Comparison of ENCODE assay signal across 8 mouse cellular contexts in the genomic region with DNA sequence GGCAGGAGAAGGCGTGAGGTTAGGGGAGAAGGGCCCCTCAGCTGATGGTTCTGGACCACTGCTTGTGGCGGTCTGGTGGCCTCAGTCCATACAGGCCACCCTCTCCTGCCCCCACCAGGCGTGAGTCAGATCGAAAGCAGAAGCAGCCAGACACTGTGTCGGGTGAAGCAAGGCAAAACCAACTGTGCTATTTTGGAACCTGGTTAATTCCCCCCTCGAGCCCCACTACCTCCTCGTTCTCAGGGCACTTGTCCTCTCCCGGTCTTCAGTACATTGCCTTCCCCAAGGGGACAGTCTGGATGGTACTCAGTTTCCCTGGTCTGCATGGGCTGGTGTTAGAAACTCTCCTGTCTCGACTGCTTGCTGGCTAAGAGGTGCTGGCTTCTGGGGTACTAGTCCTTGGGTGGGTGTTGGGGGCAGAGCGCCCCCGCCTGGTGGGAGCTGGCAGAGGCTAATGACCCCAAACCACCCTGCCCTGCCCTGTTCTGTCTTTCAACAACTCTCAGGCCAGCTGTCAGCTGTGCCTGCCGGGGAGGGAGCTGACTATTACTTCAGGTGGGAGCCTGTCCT. TPM values are rescaled to one million over a fixed set of nuclear protein-coding genes. Genes with fewer than 3 reads are reported as not detected.
A peak's percentile ranks its signal among the peaks of the same experiment; 100 is the strongest.
DNase-seq lines count a peak whose midpoint lies in the region; ATAC-seq and TF ChIP-seq lines count a peak whose summit lies in the region.

No protein-coding gene starts in this region.

- H3K4me2 ChIP-seq in forebrain, postnatal 0 days (ENCODE audit: low read depth) = no peak overlapping the region
- no peak overlapping the region for H3K4me2 ChIP-seq in forebrain, embryonic 11.5 days (ENCODE audit: low read depth, low read length, severe bottlenecking)
- no peak overlapping the region for H3K4me2 ChIP-seq in forebrain, embryonic 15.5 days (replicated peaks)
- no peak overlapping the region for H3K4me2 ChIP-seq in kidney, embryonic 14.5 days (replicated peaks; ENCODE audit: low read depth, low read length)

- no peak overlapping the region for H3K27ac ChIP-seq in forebrain, postnatal 0 days (ENCODE audit: low read depth, low read length)
- no peak overlapping the region for H3K27ac ChIP-seq in forebrain, embryonic 11.5 days (ENCODE audit: low read depth, low read length)
- H3K27ac ChIP-seq in ES-Bruce4 (ENCODE audit: insufficient read depth, low read length) = no peak overlapping the region
- H3K27ac ChIP-seq in forebrain, embryonic 15.5 days (replicated peaks) = no peak overlapping the region
- H3K27ac ChIP-seq in kidney, embryonic 14.5 days (ENCODE audit: low read depth, low read length) = no peak overlapping the region

- no peak for TF ChIP-seq POLR2A in ES-Bruce4 (IDR thresholded peaks at IDR 0.05; ENCODE audit: insufficient read depth, low read length)

- no peak overlapping the region for H3K9ac ChIP-seq in forebrain, postnatal 0 days
- H3K9ac ChIP-seq in forebrain, embryonic 11.5 days (ENCODE audit: low read length) = no peak overlapping the region
- H3K9ac ChIP-seq in ES-Bruce4 (ENCODE audit: low read depth, poor library complexity, severe bottlenecking) = no peak overlapping the region
- no peak overlapping the region for H3K9ac ChIP-seq in forebrain, embryonic 15.5 days (replicated peaks)
- H3K9ac ChIP-seq in kidney, embryonic 14.5 days (ENCODE audit: low read depth, low read length) = no peak overlapping the region

- WGBS in forebrain, postnatal 0 days = 59% methylated on average over 12 of the region's 12 CpGs
- 62% methylated on average over 12 of the region's 12 CpGs for WGBS in forebrain, embryonic 11.5 days
- whole genome bisulfite sequencing in forebrain, embryonic 15.5 days = 56% methylated on average over 12 of the region's 12 CpGs
- 41% methylated on average over 12 of the region's 12 CpGs for WGBS in kidney, embryonic 14.5 days

- no peaks in the 10 kb centered on the region for H3K36me3 ChIP-seq in forebrain, postnatal 0 days (ENCODE audit: insufficient read depth)
- no peaks in the 10 kb centered on the region for H3K36me3 ChIP-seq in forebrain, embryonic 11.5 days (ENCODE audit: control insufficient read depth, insufficient read depth, low read length)
- H3K36me3 ChIP-seq in ES-Bruce4 (ENCODE audit: control insufficient read depth, insufficient read depth, low read length, poor library complexity, severe bottlenecking) = no peaks in the 10 kb centered on the region
- H3K36me3 ChIP-seq in forebrain, embryonic 15.5 days = no peaks in the 10 kb centered on the region
- H3K36me3 ChIP-seq in kidney, embryonic 14.5 days (ENCODE audit: control insufficient read depth, insufficient read depth, low read length) = no peaks in the 10 kb centered on the region

- DNase-seq in forebrain, postnatal 0 days = no peak
- no peak for DNase-seq in forebrain, embryonic 11.5 days (ENCODE audit: low spot score)
- peak; percentile 76 to 82 for DNase-seq in heart, adult 9 months (ENCODE audit: low spot score in 2 of 2)
- DNase-seq in lung, adult 18-20 months = peak; percentile 67 to 74
- peak; percentile 59 to 73 for DNase-seq in spleen, postnatal 14 days (ENCODE audit: low spot score in 2 of 2)

- no peak for TF ChIP-seq EP300 in ES-Bruce4 (IDR thresholded peaks at IDR 0.05; ENCODE audit: insufficient read depth, low read depth, low read length)

- no peaks in the 10 kb centered on the region for H3K4me1 ChIP-seq in forebrain, postnatal 0 days (ENCODE audit: insufficient read depth)
- no peaks in the 10 kb centered on the region for H3K4me1 ChIP-seq in forebrain, embryonic 11.5 days (replicated peaks; ENCODE audit: control insufficient read depth, insufficient read depth, low read length)
- H3K4me1 ChIP-seq in ES-Bruce4 (ENCODE audit: control insufficient read depth, insufficient read depth, low read length) = peaks cover 9% of the 10 kb centered on the region
- H3K4me1 ChIP-seq in forebrain, embryonic 15.5 days = no peaks in the 10 kb centered on the region
- H3K4me1 ChIP-seq in kidney, embryonic 14.5 days (ENCODE audit: control insufficient read depth, insufficient read depth, low read length) = no peaks in the 10 kb centered on the region

- no peak overlapping the region for H3K4me3 ChIP-seq in forebrain, postnatal 0 days (ENCODE audit: low read depth, low read length)
- H3K4me3 ChIP-seq in forebrain, embryonic 11.5 days (ENCODE audit: low read depth, low read length) = no peak overlapping the region
- H3K4me3 ChIP-seq in ES-Bruce4 (ENCODE audit: low read depth, low read length) = no peak overlapping the region
- H3K4me3 ChIP-seq in forebrain, embryonic 15.5 days = no peak overlapping the region
- H3K4me3 ChIP-seq in kidney, embryonic 14.5 days (ENCODE audit: low read length) = no peak overlapping the region

- TF ChIP-seq CTCF in forebrain, postnatal 0 days (IDR thresholded peaks at IDR 0.05; ENCODE audit: low read depth) = peak; percentile 6; the same call in 1 of the 2 replicates
- TF ChIP-seq CTCF in ES-Bruce4 (IDR thresholded peaks at IDR 0.05; ENCODE audit: low read depth, low read length) = peak; percentile 71

- no peaks in the 10 kb centered on the region for H3K27me3 ChIP-seq in forebrain, postnatal 0 days (ENCODE audit: insufficient read depth, low read length)
- H3K27me3 ChIP-seq in forebrain, embryonic 11.5 days (ENCODE audit: control insufficient read depth, insufficient read depth, low read length) = no peaks in the 10 kb centered on the region
- H3K27me3 ChIP-seq in ES-Bruce4 (ENCODE audit: control insufficient read depth, insufficient read depth, low read length, poor library complexity, severe bottlenecking) = no peaks in the 10 kb centered on the region
- no peaks in the 10 kb centered on the region for H3K27me3 ChIP-seq in forebrain, embryonic 15.5 days
- H3K27me3 ChIP-seq in kidney, embryonic 14.5 days (ENCODE audit: control insufficient read depth, insufficient read depth, low read length) = no peaks in the 10 kb centered on the region

- no peak for ATAC-seq in forebrain, postnatal 0 days
- ATAC-seq in forebrain, embryonic 11.5 days (replicated peaks; ENCODE audit: low FRiP score) = no peak
- no peak for ATAC-seq in forebrain, embryonic 15.5 days (replicated peaks)
- ATAC-seq in kidney, embryonic 14.5 days (ENCODE audit: low FRiP score, low TSS enrichment) = no peak

- no peaks in the 10 kb centered on the region for H3K9me3 ChIP-seq in forebrain, postnatal 0 days (ENCODE audit: low read length)
- H3K9me3 ChIP-seq in forebrain, embryonic 11.5 days (ENCODE audit: control insufficient read depth, low read length) = no peaks in the 10 kb centered on the region; the same call in 1 of the 2 replicates
- no peaks in the 10 kb centered on the region for H3K9me3 ChIP-seq in ES-Bruce4 (replicated peaks; ENCODE audit: control insufficient read depth, insufficient read depth, low read length, poor library complexity, severe bottlenecking)
- no peaks in the 10 kb centered on the region for H3K9me3 ChIP-seq in forebrain, embryonic 15.5 days
- H3K9me3 ChIP-seq in kidney, embryonic 14.5 days (ENCODE audit: control insufficient read depth, low read length) = peaks cover 5% of the 10 kb centered on the region

RNA-seq across cellular contexts. Expression of a gene that starts 32.0 kb away (rescaled TPM):
- total RNA-seq in forebrain, postnatal 0 days (2014; rRNA removed) = 4.1 and 5.5 TPM in 2 replicates
- polyA plus RNA-seq in forebrain, postnatal 0 days (2015; fragmentation: Nextera tagmentation; extraction: Ambion mirVana) = 3.3 and 4.6 TPM in 2 replicates
- 1.9 and 3.3 TPM in 2 replicates for polyA plus RNA-seq in forebrain, embryonic 11.5 days (2014; fragmentation: Nextera tagmentation; extraction: Ambion mirVana)
- 13.5 and 13.7 TPM in 2 replicates for polyA plus RNA-seq in ES-Bruce4 (2011; ENCODE audit: insufficient read depth, insufficient read length, low read depth, missing spikeins)
- 2.0 and 2.3 TPM in 2 replicates for polyA plus RNA-seq in forebrain, embryonic 15.5 days (2015; fragmentation: Nextera tagmentation; extraction: Ambion mirVana)
- 11.7 and 12.0 TPM in 2 replicates for polyA plus RNA-seq in kidney, embryonic 14.5 days (2014; fragmentation: Nextera tagmentation; extraction: Ambion mirVana)

RNA-seq across cellular contexts. Expression of a gene that starts 42.1 kb away (rescaled TPM):
- not detected in 2 replicates for total RNA-seq in forebrain, postnatal 0 days (2014; rRNA removed)
- not detected in 2 replicates for polyA plus RNA-seq in forebrain, postnatal 0 days (2015; fragmentation: Nextera tagmentation; extraction: Ambion mirVana)
- not detected in 2 replicates for polyA plus RNA-seq in forebrain, embryonic 11.5 days (2014; fragmentation: Nextera tagmentation; extraction: Ambion mirVana)
- 4.9 and 5.0 TPM in 2 replicates for polyA plus RNA-seq in ES-Bruce4 (2011; ENCODE audit: insufficient read depth, insufficient read length, low read depth, missing spikeins)
- polyA plus RNA-seq in forebrain, embryonic 15.5 days (2015; fragmentation: Nextera tagmentation; extraction: Ambion mirVana) = not detected in 2 replicates
- not detected in 2 replicates for polyA plus RNA-seq in kidney, embryonic 14.5 days (2014; fragmentation: Nextera tagmentation; extraction: Ambion mirVana)

Comparison
In these comparisons a context has a peak if more than half of its experiments do, and no peak if none do; other contexts are left out.
1. DNase-seq: peak in heart, adult 9 months (2 of 2), lung, adult 18-20 months (2 of 2) and spleen, postnatal 14 days (2 of 2); none in forebrain, postnatal 0 days (single experiment) and forebrain, embryonic 11.5 days (single experiment).